Mouse (Mus musculus) intestine, embryonic 14.5 days (tissue): ENCODE data around the gene Eps15. TPM values are rescaled to one million over a fixed set of nuclear protein-coding genes. Genes with fewer than 3 reads are reported as not detected.
A peak's percentile ranks its signal among the peaks of the same experiment; 100 is the strongest.

ENCODE experiments used
- ATAC-seq: fragments of 200-750 bp; cut with Nextera tagmentation; replicated peaks from 2 replicates; pipeline ENCODE4 v1.8.0; 2017; ENCODE audit warnings: low read depth, moderate number of reproducible peaks, moderate TSS enrichment, moderate library complexity; ENCODE audit not compliant: low FRiP score, low TSS enrichment
- DNase-seq: peaks from one replicate; pipeline ENCODE4 v3.0.0-alpha.2; 2018; ENCODE audit warnings: low spot score
- H3K27ac ChIP-seq: fragments of 300-500 bp; sonication (generic); 2 replicates; pipeline ENCODE4 v1.5.1; 2014; ENCODE audit warnings: low read depth, mild to moderate bottlenecking, control low read depth
- H3K27me3 ChIP-seq: fragments of 300-500 bp; sonication (generic); replicated peaks from 2 replicates; pipeline ENCODE4 v1.6.1; 2014; ENCODE audit warnings: low read length, control low read depth; ENCODE audit not compliant: control insufficient read depth, insufficient read depth
- H3K36me3 ChIP-seq: fragments of 300-500 bp; sonication (generic); 2 replicates; pipeline ENCODE4 v1.6.1; 2014; ENCODE audit warnings: low read length, control low read depth; ENCODE audit not compliant: control insufficient read depth, insufficient read depth
- H3K4me1 ChIP-seq: fragments of 300-500 bp; sonication (generic); replicated peaks from 2 replicates; pipeline ENCODE4 v1.6.1; 2014; ENCODE audit warnings: low read length, control low read depth, mixed read lengths; ENCODE audit not compliant: control insufficient read depth, insufficient read depth
- H3K4me2 ChIP-seq: fragments of 300-500 bp; sonication (generic); 2 replicates; pipeline ENCODE4 v1.6.1; 2014; ENCODE audit warnings: low read length
- H3K4me3 ChIP-seq: fragments of 300-500 bp; sonication (generic); 2 replicates; pipeline ENCODE4 v1.5.1; 2014; ENCODE audit warnings: low read depth, low read length, control low read depth, mixed read lengths
- H3K9ac ChIP-seq: fragments of 300-500 bp; sonication (generic); 2 replicates; pipeline ENCODE4 v1.6.1; 2014; ENCODE audit warnings: mild to moderate bottlenecking, low read length
- H3K9me3 ChIP-seq: fragments of 300-500 bp; sonication (generic); 2 replicates; pipeline ENCODE4 v1.6.1; 2016; ENCODE audit warnings: low read length, control low read depth; ENCODE audit not compliant: control insufficient read depth
- WGBS: fragments of 180-500 bp; shearing (Covaris S2); extraction: QIAGEN DNeasy Blood & Tissue Kit; methylation state at CpG from one replicate; pipeline ENCODE4 v1.1.7; 2014; 5-methylcytosine and 5-hydroxymethylcytosine counted together
- polyA plus RNA-seq: library from polyadenylated mRNA; unstranded; fragments of >200 nt; fragmentation: Nextera tagmentation; extraction: Ambion mirVana; gene quantifications from 2 replicates; pipeline ENCODE4 v1.2.1, GENCODE M21; 2014

Gene Eps15
- polyA plus RNA-seq, 1 experiment from 2014 or later: 36.6 TPM

- Histone ChIP-seq H3K4me1 (0 out of 2 replicates have a peak, but pooled peaks cover 4% of the 10 kb centered on the region), H3K36me3 (no peaks in the 10 kb centered on the region), H3K9ac (no peak overlapping the region), H3K27ac (no peak overlapping the region), H3K9me3 (no peaks in the 10 kb centered on the region), H3K4me2 (no peak overlapping the region), H3K27me3 (no peaks in the 10 kb centered on the region), H3K4me3 (no peak overlapping the region)
- DNase-seq (no peak), ATAC-seq (no peak)
These were observed 22.4 kb upstream of the Eps15 start for GRCm38 (mm10) chr4:109257639-109258038.

GRCm38 (mm10) chr4:109262068-109262467, 18.0 kb upstream of the Eps15 start:
- H3K4me2 ChIP-seq: no peak overlapping the region
- H3K36me3 ChIP-seq: no peaks in the 10 kb centered on the region
- WGBS: 49% methylated on average over 6 of the region's 6 CpGs
- no peak for ATAC-seq
- H3K27ac ChIP-seq: no peak overlapping the region
- H3K27me3 ChIP-seq: no peaks in the 10 kb centered on the region
- H3K9ac ChIP-seq: no peak overlapping the region
- H3K4me1 ChIP-seq: no peaks in the 10 kb centered on the region
- DNase-seq: no peak
- no peaks in the 10 kb centered on the region for H3K9me3 ChIP-seq
- H3K4me3 ChIP-seq: no peak overlapping the region

GRCm38 (mm10) chr4:109266056-109266455, 14.0 kb upstream of the Eps15 start:
- H3K27me3 ChIP-seq: no peaks in the 10 kb centered on the region
- H3K4me3 ChIP-seq: no peak overlapping the region
- no peak overlapping the region for H3K4me2 ChIP-seq
- ATAC-seq (no peak), DNase-seq (no peak)
- H3K9me3 ChIP-seq: no peaks in the 10 kb centered on the region
- WGBS: 82% methylated on average over 3 of the region's 3 CpGs
- no peak overlapping the region for H3K27ac ChIP-seq
- no peaks in the 10 kb centered on the region for H3K36me3 ChIP-seq
- no peak overlapping the region for H3K9ac ChIP-seq
- H3K4me1 ChIP-seq: no peaks in the 10 kb centered on the region

- no peak for DNase-seq
- Histone ChIP-seq H3K4me1 (no peaks in the 10 kb centered on the region), H3K27me3 (no peaks in the 10 kb centered on the region), H3K27ac (no peak overlapping the region), H3K9ac (no peak overlapping the region), H3K36me3 (no peaks in the 10 kb centered on the region), H3K4me2 (no peak overlapping the region), H3K4me3 (no peak overlapping the region), H3K9me3 (no peaks in the 10 kb centered on the region)
- 48% methylated on average over 2 of the region's 2 CpGs for WGBS
- ATAC-seq: no peak
These were observed 13.3 kb upstream of the Eps15 start for GRCm38 (mm10) chr4:109266744-109267143.

GRCm38 (mm10) chr4:109267452-109267851, 12.6 kb upstream of the Eps15 start:
- H3K9ac ChIP-seq: no peak overlapping the region
- DNase-seq (no peak), ATAC-seq (no peak)
- H3K4me3 ChIP-seq: no peak overlapping the region
- no peaks in the 10 kb centered on the region for H3K4me1 ChIP-seq
- no peak overlapping the region for H3K27ac ChIP-seq
- H3K9me3 ChIP-seq: no peaks in the 10 kb centered on the region
- H3K36me3 ChIP-seq: no peaks in the 10 kb centered on the region
- 94% methylated on average over 3 of the region's 3 CpGs for WGBS
- H3K4me2 ChIP-seq: no peak overlapping the region
- H3K27me3 ChIP-seq: no peaks in the 10 kb centered on the region

- H3K9me3 ChIP-seq: no peaks in the 10 kb centered on the region
- H3K4me3 ChIP-seq: no peak overlapping the region
- H3K4me1 ChIP-seq: no peaks in the 10 kb centered on the region
- DNase-seq (no peak), ATAC-seq (no peak)
- H3K9ac ChIP-seq: no peak overlapping the region
- H3K27ac ChIP-seq: no peak overlapping the region
- no peaks in the 10 kb centered on the region for H3K27me3 ChIP-seq
- no peak overlapping the region for H3K4me2 ChIP-seq
- WGBS: 85% methylated on average over 3 of the region's 3 CpGs
- H3K36me3 ChIP-seq: no peaks in the 10 kb centered on the region
These were observed 11.2 kb upstream of the Eps15 start for GRCm38 (mm10) chr4:109268903-109269302.

GRCm38 (mm10) chr4:109271803-109272202, 8.3 kb upstream of the Eps15 start:
- WGBS: 91% methylated on average over 4 of the region's 4 CpGs
- H3K9me3 ChIP-seq: no peaks in the 10 kb centered on the region
- H3K4me3 ChIP-seq: no peak overlapping the region
- no peaks in the 10 kb centered on the region for H3K36me3 ChIP-seq
- ATAC-seq: no peak
- no peak overlapping the region for H3K27ac ChIP-seq
- H3K4me2 ChIP-seq: no peak overlapping the region
- no peaks in the 10 kb centered on the region for H3K4me1 ChIP-seq
- DNase-seq: no peak
- H3K9ac ChIP-seq: no peak overlapping the region
- H3K27me3 ChIP-seq: no peaks in the 10 kb centered on the region

GRCm38 (mm10) chr4:109273586-109274240, 6.4 kb upstream of the Eps15 start:
- Histone ChIP-seq H3K27me3 (no peaks in the 10 kb centered on the region), H3K9me3 (no peaks in the 10 kb centered on the region), H3K4me1 (no peaks in the 10 kb centered on the region), H3K36me3 (no peaks in the 10 kb centered on the region), H3K27ac (no peak overlapping the region), H3K4me3 (no peak overlapping the region), H3K4me2 (no peak overlapping the region), H3K9ac (no peak overlapping the region)
- DNase-seq (no peak), ATAC-seq (no peak)
- WGBS: 90% methylated on average over 2 of the region's 2 CpGs

- DNase-seq (peak; percentile 80), ATAC-seq (peak; percentile 91)
- no peaks in the 10 kb centered on the region for H3K36me3 ChIP-seq
- peak overlapping the region; percentile 87 for H3K4me2 ChIP-seq
- no peaks in the 10 kb centered on the region for H3K9me3 ChIP-seq
- peaks cover 13% of the 10 kb centered on the region for H3K4me1 ChIP-seq
- H3K4me3 ChIP-seq: peak overlapping the region; percentile 86
- peak overlapping the region; percentile 80 for H3K27ac ChIP-seq
- under 1% methylated on average over 66 of the region's 85 CpGs for WGBS
- peak overlapping the region; percentile 77 for H3K9ac ChIP-seq
- no peaks in the 10 kb centered on the region for H3K27me3 ChIP-seq
These were observed 542 bp downstream of the Eps15 start for GRCm38 (mm10) chr4:109280459-109281160.
